Mouse (Mus musculus): ENCODE data around the gene Plxna1.

- no peak for TF ChIP-seq POLR2AphosphoS5 (IDR thresholded peaks at IDR 0.05; ENCODE audit: borderline replicate concordance, low read depth, low read length)
- no peak for TF ChIP-seq CTCF (IDR thresholded peaks at IDR 0.05 in 2 of 3, conservative IDR thresholded peaks at IDR 0.05 in 1 of 3; ENCODE audit: control insufficient read depth in 1 of 3, insufficient read depth in 1 of 3, low read depth in 2 of 3, low read length in 3 of 3, poor library complexity in 1 of 3, severe bottlenecking in 1 of 3)
- TF ChIP-seq MAFK (IDR thresholded peaks at IDR 0.05; ENCODE audit: borderline replicate concordance, low read depth, low read length): no peak
- TF ChIP-seq EP300 (IDR thresholded peaks at IDR 0.05; ENCODE audit: low read depth in 1 of 2, low read length in 2 of 2): no peak
- no peak for TF ChIP-seq MYC (IDR thresholded peaks at IDR 0.05; ENCODE audit: low read depth, low read length)
- no peak for TF ChIP-seq NELFE (IDR thresholded peaks at IDR 0.05; ENCODE audit: low read depth, low read length)
- TF ChIP-seq ELF1 (IDR thresholded peaks at IDR 0.05; ENCODE audit: low read depth, low read length): no peak
- no peak for TF ChIP-seq POLR2A (IDR thresholded peaks at IDR 0.05; ENCODE audit: control insufficient read depth in 1 of 2, insufficient read depth in 1 of 2, low read depth in 1 of 2, low read length in 2 of 2, poor library complexity in 1 of 2)
- no peak for TF ChIP-seq MAX (IDR thresholded peaks at IDR 0.05; ENCODE audit: low read length)
- no peak for TF ChIP-seq TCF12 (IDR thresholded peaks at IDR 0.05; ENCODE audit: low read depth, low read length)
- no peak for TF ChIP-seq RAD21 (IDR thresholded peaks at IDR 0.05; ENCODE audit: low read depth, low read length)
- no peak for TF ChIP-seq KAT2A (conservative IDR thresholded peaks at IDR 0.05; ENCODE audit: low read depth, low read length)
- no peak for TF ChIP-seq UBTF (IDR thresholded peaks at IDR 0.05; ENCODE audit: borderline replicate concordance, insufficient read depth, low read depth, low read length)
These were observed 34.5 kb downstream of the Plxna1 start for GRCm38 (mm10) chr6:89327746-89328491.

Measured in MEL (cell line).